Comparison of ENCODE assay signal across 16 mouse cellular contexts in genomic region chr1:73170668-73171008, GRCm38 (mm10).
DNase-seq lines count a peak whose midpoint lies in the region; ATAC-seq lines count a peak whose summit lies in the region.
"Had no signal": no experiment of that assay in that cellular context is flagged by ENCODE, and none has a peak within 500 bp of the region (broad histone marks: within the 10 kb centered on the region; RNA-seq: fewer than 3 reads in every experiment).

No protein-coding gene starts in this region.

- no peaks in the 10 kb centered on the region for H3K36me3 ChIP-seq in forebrain, embryonic 10.5 days (replicated peaks)
- no peaks in the 10 kb centered on the region for H3K36me3 ChIP-seq in forebrain, embryonic 16.5 days (ENCODE audit: control insufficient read depth, insufficient read depth)
- H3K36me3 ChIP-seq in kidney, embryonic 14.5 days (ENCODE audit: control insufficient read depth, insufficient read depth, low read length), result no peaks in the 10 kb centered on the region
- H3K36me3 ChIP-seq in limb, embryonic 11.5 days (ENCODE audit: control insufficient read depth, insufficient read depth, low read length), result no peaks in the 10 kb centered on the region
- H3K36me3 ChIP-seq: liver, embryonic 15.5 days had no signal

- 55% methylated on average over 3 of the region's 3 CpGs for WGBS in forebrain, embryonic 10.5 days
- 70% methylated on average over 3 of the region's 3 CpGs for WGBS in forebrain, embryonic 16.5 days
- 39% methylated on average over 3 of the region's 3 CpGs for WGBS in kidney, embryonic 14.5 days
- WGBS in limb, embryonic 11.5 days, result 69% methylated on average over 3 of the region's 3 CpGs

- no peak for ATAC-seq in forebrain, embryonic 16.5 days
- peak; percentile 59 for ATAC-seq in kidney, embryonic 14.5 days (ENCODE audit: low FRiP score, low TSS enrichment)
- ATAC-seq in limb, embryonic 11.5 days (ENCODE audit: insufficient number of reproducible peaks, low FRiP score, low TSS enrichment, low read depth), result no peak
- ATAC-seq: intestine, embryonic 16.5 days had no signal

- H3K4me1 ChIP-seq in forebrain, embryonic 10.5 days, result peaks cover 27% of the 10 kb centered on the region
- H3K4me1 ChIP-seq in forebrain, embryonic 16.5 days (replicated peaks; ENCODE audit: control insufficient read depth, insufficient read depth, low read length), result peaks cover 3% of the 10 kb centered on the region
- H3K4me1 ChIP-seq in kidney, embryonic 14.5 days (ENCODE audit: control insufficient read depth, insufficient read depth, low read length), result peaks cover 15% of the 10 kb centered on the region
- peaks cover 3% of the 10 kb centered on the region; the same call in 1 of the 2 replicates for H3K4me1 ChIP-seq in limb, embryonic 11.5 days (ENCODE audit: control insufficient read depth, insufficient read depth, low read length)
- H3K4me1 ChIP-seq: liver, embryonic 15.5 days had no signal

- H3K27me3 ChIP-seq in forebrain, embryonic 10.5 days (ENCODE audit: poor library complexity, severe bottlenecking), result no peaks in the 10 kb centered on the region
- H3K27me3 ChIP-seq in forebrain, embryonic 16.5 days (replicated peaks; ENCODE audit: control insufficient read depth, insufficient read depth, low read length), result no peaks in the 10 kb centered on the region
- H3K27me3 ChIP-seq in kidney, embryonic 14.5 days (ENCODE audit: control insufficient read depth, insufficient read depth, low read length), result no peaks in the 10 kb centered on the region
- no peaks in the 10 kb centered on the region for H3K27me3 ChIP-seq in limb, embryonic 11.5 days (ENCODE audit: control insufficient read depth, insufficient read depth, low read length)
- H3K27me3 ChIP-seq: liver, embryonic 15.5 days had no signal

- peak overlapping the region; percentile 84 for H3K27ac ChIP-seq in forebrain, embryonic 10.5 days
- no peak overlapping the region for H3K27ac ChIP-seq in forebrain, embryonic 16.5 days (ENCODE audit: low read length)
- H3K27ac ChIP-seq in kidney, embryonic 14.5 days (ENCODE audit: low read depth, low read length), result no peak overlapping the region
- H3K27ac ChIP-seq in limb, embryonic 11.5 days (replicated peaks; ENCODE audit: low read depth, low read length), result no peak overlapping the region
- H3K27ac ChIP-seq: left cerebral cortex, adult 2 months; liver, embryonic 15.5 days had no signal

- no peak overlapping the region for H3K4me2 ChIP-seq in forebrain, embryonic 16.5 days (ENCODE audit: low read length)
- no peak overlapping the region for H3K4me2 ChIP-seq in kidney, embryonic 14.5 days (replicated peaks; ENCODE audit: low read depth, low read length)
- H3K4me2 ChIP-seq in limb, embryonic 11.5 days (ENCODE audit: low read depth, severe bottlenecking), result no peak overlapping the region
- H3K4me2 ChIP-seq: liver, embryonic 15.5 days had no signal

- no peak overlapping the region for H3K9ac ChIP-seq in forebrain, embryonic 16.5 days (replicated peaks; ENCODE audit: low read depth, low read length)
- no peak overlapping the region for H3K9ac ChIP-seq in kidney, embryonic 14.5 days (ENCODE audit: low read depth, low read length)
- no peak overlapping the region for H3K9ac ChIP-seq in limb, embryonic 11.5 days (ENCODE audit: low read length)
- H3K9ac ChIP-seq: liver, embryonic 15.5 days had no signal

- no peak overlapping the region for H3K4me3 ChIP-seq in forebrain, embryonic 10.5 days
- H3K4me3 ChIP-seq in forebrain, embryonic 16.5 days (replicated peaks; ENCODE audit: low read length), result no peak overlapping the region
- H3K4me3 ChIP-seq in kidney, embryonic 14.5 days (ENCODE audit: low read length), result no peak overlapping the region
- H3K4me3 ChIP-seq in limb, embryonic 11.5 days (ENCODE audit: low read depth, low read length), result no peak overlapping the region
- H3K4me3 ChIP-seq: left cerebral cortex, adult 2 months; liver, embryonic 15.5 days had no signal

- H3K9me3 ChIP-seq in forebrain, embryonic 10.5 days, result peaks cover 10% of the 10 kb centered on the region
- peaks cover 10% of the 10 kb centered on the region; the same call in 1 of the 2 replicates for H3K9me3 ChIP-seq in forebrain, embryonic 16.5 days (ENCODE audit: control insufficient read depth, low read length)
- peaks cover 5% of the 10 kb centered on the region for H3K9me3 ChIP-seq in kidney, embryonic 14.5 days (ENCODE audit: control insufficient read depth, low read length)
- peaks cover 4% of the 10 kb centered on the region; the same call in 1 of the 2 replicates for H3K9me3 ChIP-seq in limb, embryonic 11.5 days (ENCODE audit: control insufficient read depth, low read length)
- H3K9me3 ChIP-seq: liver, embryonic 15.5 days had no signal

- DNase-seq in forebrain, embryonic 10.5 days (ENCODE audit: extremely low spot score, low spot score), result peak; percentile 25
- no peak for DNase-seq in kidney, adult 18-20 months
- DNase-seq in embryo, embryonic 10 days (ENCODE audit: low spot score), result peak; percentile 67
- peak; percentile 38 for DNase-seq in limb, embryonic 11.5 days (ENCODE audit: low spot score)
- DNase-seq in thymus, postnatal 10 days (ENCODE audit: low spot score in 2 of 2), result no peak
- no peak for DNase-seq in left cerebral cortex, adult 9 months (ENCODE audit: low spot score in 2 of 2)
- DNase-seq: adrenal gland, postnatal 36 days; cerebellum, adult 11 months; lung, postnatal 4 days; right cerebral cortex, adult 18-20 months; thymus, adult 18-20 months had no signal

Comparison
In these comparisons a context has a peak if more than half of its experiments do, and no peak if none do; other contexts are left out.
1. DNase-seq: peak in forebrain, embryonic 10.5 days (single experiment), embryo, embryonic 10 days (single experiment) and limb, embryonic 11.5 days (single experiment); none in kidney, adult 18-20 months (single experiment), thymus, postnatal 10 days (0 of 2) and left cerebral cortex, adult 9 months (0 of 2).